Mouse (Mus musculus): ENCODE measurements at regions not wholly inside any gene's neighbourhood (a gene's known extent, or its start where the extent isn't known, plus 50 kb on each side); places are given as distances from the start of the nearest gene placed in this dataset.

GRCm38 (mm10) chr12:28055518-28056280 is 496.5 kb downstream of the Dcdc2c start:
- ATAC-seq (ENCODE audit: extremely low read depth, insufficient number of reproducible peaks, low FRiP score, poor library complexity, severe bottlenecking) (no peak), DNase-seq (ENCODE audit: low spot score) (no peak)
- no peaks in the 10 kb centered on the region for H3K27me3 ChIP-seq (ENCODE audit: insufficient read depth, low read length)
- H3K4me3 ChIP-seq (ENCODE audit: low read depth, low read length): 0 out of 2 replicates have a peak overlapping the region, but pooled peaks have one; percentile 0
- H3K9me3 ChIP-seq (replicated peaks): peaks cover 26% of the 10 kb centered on the region
- TF ChIP-seq CTCF (IDR thresholded peaks at IDR 0.05; ENCODE audit: low read depth, low read length) (no peak), TAL1 (conservative IDR thresholded peaks at IDR 0.05; ENCODE audit: low read depth, low read length) (no peak), GATA1 (IDR thresholded peaks at IDR 0.05; ENCODE audit: borderline replicate concordance, low read length) (no peak), POLR2AphosphoS5 (IDR thresholded peaks at IDR 0.05; ENCODE audit: insufficient replicate concordance, low read depth, low read length) (no peak), GATA2 (IDR thresholded peaks at IDR 0.05; ENCODE audit: borderline replicate concordance, low read depth, low read length) (no peak)
- no peaks in the 10 kb centered on the region for H3K36me3 ChIP-seq (replicated peaks)
- no peaks in the 10 kb centered on the region for H3K4me1 ChIP-seq (ENCODE audit: insufficient read depth, low read depth, low read length)

- no peaks in the 10 kb centered on the region for H3K36me3 ChIP-seq (replicated peaks)
- no peaks in the 10 kb centered on the region for H3K4me1 ChIP-seq (ENCODE audit: insufficient read depth, low read depth, low read length)
- ATAC-seq (ENCODE audit: extremely low read depth, insufficient number of reproducible peaks, low FRiP score, poor library complexity, severe bottlenecking): no peak
- DNase-seq (ENCODE audit: low spot score): no peak
- H3K9me3 ChIP-seq (replicated peaks): peaks cover 27% of the 10 kb centered on the region
- H3K4me3 ChIP-seq (ENCODE audit: low read depth, low read length): no peak overlapping the region; the same call in 1 of the 2 replicates
- TF ChIP-seq TAL1 (conservative IDR thresholded peaks at IDR 0.05; ENCODE audit: low read depth, low read length) (no peak), GATA2 (IDR thresholded peaks at IDR 0.05; ENCODE audit: borderline replicate concordance, low read depth, low read length) (no peak), POLR2AphosphoS5 (IDR thresholded peaks at IDR 0.05; ENCODE audit: insufficient replicate concordance, low read depth, low read length) (no peak), CTCF (IDR thresholded peaks at IDR 0.05; ENCODE audit: low read depth, low read length) (no peak), GATA1 (IDR thresholded peaks at IDR 0.05; ENCODE audit: borderline replicate concordance, low read length) (no peak)
- H3K27me3 ChIP-seq (ENCODE audit: insufficient read depth, low read length): no peaks in the 10 kb centered on the region
Measured at GRCm38 (mm10) chr12:28054444-28054843, 497.8 kb downstream of the Dcdc2c start.

GRCm38 (mm10) chr12:28047989-28048388 is 504.2 kb downstream of the Dcdc2c start:
- TF ChIP-seq CTCF (IDR thresholded peaks at IDR 0.05; ENCODE audit: low read depth, low read length): no peak
- TF ChIP-seq GATA2 (IDR thresholded peaks at IDR 0.05; ENCODE audit: borderline replicate concordance, low read depth, low read length): no peak
- TF ChIP-seq GATA1 (IDR thresholded peaks at IDR 0.05; ENCODE audit: borderline replicate concordance, low read length): no peak
- TF ChIP-seq TAL1 (conservative IDR thresholded peaks at IDR 0.05; ENCODE audit: low read depth, low read length): no peak
- no peak for TF ChIP-seq POLR2AphosphoS5 (IDR thresholded peaks at IDR 0.05; ENCODE audit: insufficient replicate concordance, low read depth, low read length)
- H3K4me1 ChIP-seq (ENCODE audit: insufficient read depth, low read depth, low read length): no peaks in the 10 kb centered on the region
- H3K27me3 ChIP-seq (ENCODE audit: insufficient read depth, low read length): no peaks in the 10 kb centered on the region
- no peak for ATAC-seq (ENCODE audit: extremely low read depth, insufficient number of reproducible peaks, low FRiP score, poor library complexity, severe bottlenecking)
- H3K36me3 ChIP-seq (replicated peaks): no peaks in the 10 kb centered on the region
- H3K4me3 ChIP-seq (ENCODE audit: low read depth, low read length): no peak overlapping the region
- H3K9me3 ChIP-seq (replicated peaks): peaks cover 27% of the 10 kb centered on the region
- no peak for DNase-seq (ENCODE audit: low spot score)

- no peaks in the 10 kb centered on the region for H3K4me1 ChIP-seq (ENCODE audit: insufficient read depth, low read depth, low read length)
- ATAC-seq (ENCODE audit: extremely low read depth, insufficient number of reproducible peaks, low FRiP score, poor library complexity, severe bottlenecking): no peak
- H3K27me3 ChIP-seq (ENCODE audit: insufficient read depth, low read length): no peaks in the 10 kb centered on the region
- peaks cover 11% of the 10 kb centered on the region for H3K9me3 ChIP-seq (replicated peaks)
- no peak for TF ChIP-seq TAL1 (conservative IDR thresholded peaks at IDR 0.05; ENCODE audit: low read depth, low read length)
- no peak for TF ChIP-seq GATA2 (IDR thresholded peaks at IDR 0.05; ENCODE audit: borderline replicate concordance, low read depth, low read length)
- no peak for TF ChIP-seq POLR2AphosphoS5 (IDR thresholded peaks at IDR 0.05; ENCODE audit: insufficient replicate concordance, low read depth, low read length)
- TF ChIP-seq GATA1 (IDR thresholded peaks at IDR 0.05; ENCODE audit: borderline replicate concordance, low read length): no peak
- TF ChIP-seq CTCF (IDR thresholded peaks at IDR 0.05; ENCODE audit: low read depth, low read length): no peak
- no peaks in the 10 kb centered on the region for H3K36me3 ChIP-seq (replicated peaks)
- H3K4me3 ChIP-seq (ENCODE audit: low read depth, low read length): no peak overlapping the region
- no peak for DNase-seq (ENCODE audit: low spot score)
Measured at GRCm38 (mm10) chr12:28038161-28038911, 513.9 kb downstream of the Dcdc2c start.

- Histone ChIP-seq H3K36me3 (replicated peaks) (no peaks in the 10 kb centered on the region), H3K9me3 (replicated peaks) (peaks cover 22% of the 10 kb centered on the region), H3K27me3 (ENCODE audit: insufficient read depth, low read length) (no peaks in the 10 kb centered on the region), H3K4me3 (ENCODE audit: low read depth, low read length) (no peak overlapping the region), H3K4me1 (ENCODE audit: insufficient read depth, low read depth, low read length) (no peaks in the 10 kb centered on the region)
- TF ChIP-seq CTCF (IDR thresholded peaks at IDR 0.05; ENCODE audit: low read depth, low read length) (no peak), GATA1 (IDR thresholded peaks at IDR 0.05; ENCODE audit: borderline replicate concordance, low read length) (no peak), TAL1 (conservative IDR thresholded peaks at IDR 0.05; ENCODE audit: low read depth, low read length) (no peak), GATA2 (IDR thresholded peaks at IDR 0.05; ENCODE audit: borderline replicate concordance, low read depth, low read length) (no peak), POLR2AphosphoS5 (IDR thresholded peaks at IDR 0.05; ENCODE audit: insufficient replicate concordance, low read depth, low read length) (no peak)
- DNase-seq (ENCODE audit: low spot score) (no peak), ATAC-seq (ENCODE audit: extremely low read depth, insufficient number of reproducible peaks, low FRiP score, poor library complexity, severe bottlenecking) (no peak)
Measured at GRCm38 (mm10) chr12:27999170-27999569, 553.0 kb downstream of the Dcdc2c start.

- no peak overlapping the region for H3K4me3 ChIP-seq (ENCODE audit: low read depth, low read length)
- no peaks in the 10 kb centered on the region for H3K27me3 ChIP-seq (ENCODE audit: insufficient read depth, low read length)
- H3K9me3 ChIP-seq (replicated peaks): peaks cover 21% of the 10 kb centered on the region
- H3K4me1 ChIP-seq (ENCODE audit: insufficient read depth, low read depth, low read length): no peaks in the 10 kb centered on the region
- TF ChIP-seq TAL1 (conservative IDR thresholded peaks at IDR 0.05; ENCODE audit: low read depth, low read length) (no peak), GATA2 (IDR thresholded peaks at IDR 0.05; ENCODE audit: borderline replicate concordance, low read depth, low read length) (no peak), GATA1 (IDR thresholded peaks at IDR 0.05; ENCODE audit: borderline replicate concordance, low read length) (no peak), POLR2AphosphoS5 (IDR thresholded peaks at IDR 0.05; ENCODE audit: insufficient replicate concordance, low read depth, low read length) (no peak), CTCF (IDR thresholded peaks at IDR 0.05; ENCODE audit: low read depth, low read length) (no peak)
- no peaks in the 10 kb centered on the region for H3K36me3 ChIP-seq (replicated peaks)
- ATAC-seq (ENCODE audit: extremely low read depth, insufficient number of reproducible peaks, low FRiP score, poor library complexity, severe bottlenecking) (no peak), DNase-seq (ENCODE audit: low spot score) (no peak)
Measured at GRCm38 (mm10) chr12:27992152-27992551, 560.0 kb downstream of the Dcdc2c start.

Measured in G1E (cell line).